Mouse (Mus musculus) C2C12 (cell line): ENCODE data around the gene Efcab6.

Source experiments
- CEBPB ChIP-seq: IDR thresholded peaks from one replicate; pipeline ENCODE4 v1.6.1; 2011; ENCODE audit warnings: low read depth, mild to moderate bottlenecking, control low read depth, moderate library complexity
- CTCF ChIP-seq: IDR thresholded peaks from one replicate; pipeline ENCODE4 v1.5.1; 2011; ENCODE audit not compliant: control insufficient read depth, insufficient read depth, insufficient read length
- FOSL1 ChIP-seq: IDR thresholded peaks from one replicate; pipeline ENCODE4 v1.8.0; 2011; ENCODE audit warnings: mild to moderate bottlenecking, low read length; ENCODE audit not compliant: poor library complexity, insufficient read depth, severe bottlenecking
- MAX ChIP-seq: IDR thresholded peaks from one replicate; pipeline ENCODE4 v1.6.1; 2011; ENCODE audit warnings: mild to moderate bottlenecking, control low read depth
- MYOD1 ChIP-seq: IDR thresholded peaks from one replicate; pipeline ENCODE4 v1.6.1; 2011; ENCODE audit warnings: low read depth; ENCODE audit not compliant: control insufficient read depth, insufficient read length
- MYOG ChIP-seq: IDR thresholded peaks from one replicate; pipeline ENCODE4 v1.6.1; 2011; ENCODE audit not compliant: control insufficient read depth, insufficient read length; ENCODE audit errors: extremely low read depth
- USF1 ChIP-seq: IDR thresholded peaks from one replicate; pipeline ENCODE4 v1.6.1; 2011; ENCODE audit warnings: low read depth, mild to moderate bottlenecking, control low read depth, moderate library complexity

GRCm38 (mm10) chr15:84024851-84025250, 40.3 kb downstream of the Efcab6 start:
- TF ChIP-seq CTCF (no peak), USF1 (no peak), MAX (no peak), MYOD1 (no peak), CEBPB (no peak), FOSL1 (no peak), MYOG (no peak)
